Mouse (Mus musculus) embryonic facial prominence, embryonic 12.5 days (tissue): ENCODE data around the gene Eps8l1. TPM values are rescaled to one million over a fixed set of nuclear protein-coding genes. Genes with fewer than 3 reads are reported as not detected.
"Not testable (repeated sequence)": the region's sequence is repeated elsewhere in the genome, so short reads cannot be mapped to it uniquely, and the experiment has no call there.

ENCODE experiments used
- ATAC-seq: fragments of 200-750 bp; cut with Nextera tagmentation; 2 replicates; pipeline ENCODE4 v1.8.0; 2017; ENCODE audit not compliant: insufficient number of reproducible peaks, insufficient read depth, low FRiP score, low TSS enrichment
- H3K27ac ChIP-seq: fragments of 300-500 bp; sonication (generic); 2 replicates; pipeline ENCODE4 v1.5.1; 2016; ENCODE audit warnings: mild to moderate bottlenecking
- H3K27me3 ChIP-seq: fragments of 300-500 bp; sonication (generic); 2 replicates; pipeline ENCODE4 v1.6.1; 2016; ENCODE audit warnings: mild to moderate bottlenecking, moderate library complexity
- H3K36me3 ChIP-seq: fragments of 300-500 bp; sonication (generic); 2 replicates; pipeline ENCODE4 v1.6.1; 2016; ENCODE audit warnings: mild to moderate bottlenecking
- H3K4me1 ChIP-seq: fragments of 300-500 bp; sonication (generic); 2 replicates; pipeline ENCODE4 v1.6.1; 2016
- H3K4me2 ChIP-seq: fragments of 300-500 bp; sonication (generic); replicated peaks from 2 replicates; pipeline ENCODE4 v1.6.1; 2016; ENCODE audit warnings: mild to moderate bottlenecking, moderate library complexity
- H3K4me3 ChIP-seq: fragments of 300-500 bp; sonication (generic); 2 replicates; pipeline ENCODE4 v1.5.1; 2016; ENCODE audit warnings: mild to moderate bottlenecking
- H3K9ac ChIP-seq: fragments of 300-500 bp; sonication (generic); 2 replicates; pipeline ENCODE4 v1.6.1; 2016; ENCODE audit warnings: mild to moderate bottlenecking, moderate library complexity
- H3K9me3 ChIP-seq: fragments of 300-500 bp; sonication (generic); 2 replicates; pipeline ENCODE4 v1.6.1; 2016; ENCODE audit warnings: mild to moderate bottlenecking, moderate library complexity
- WGBS: fragments of 180-500 bp; shearing (Covaris S2); methylation state at CpG from one replicate; pipeline ENCODE4 v1.1.7; 2016; 5-methylcytosine and 5-hydroxymethylcytosine counted together
- polyA plus RNA-seq: library from polyadenylated mRNA; unstranded; fragments of >200 nt; fragmentation: Nextera tagmentation; extraction: Ambion mirVana; gene quantifications from 2 replicates; pipeline ENCODE4 v1.2.1, GENCODE M21; 2016

Eps8l1 gene
- polyA plus RNA-seq: 7.2 and 7.3 TPM in 2 replicates

DNA sequence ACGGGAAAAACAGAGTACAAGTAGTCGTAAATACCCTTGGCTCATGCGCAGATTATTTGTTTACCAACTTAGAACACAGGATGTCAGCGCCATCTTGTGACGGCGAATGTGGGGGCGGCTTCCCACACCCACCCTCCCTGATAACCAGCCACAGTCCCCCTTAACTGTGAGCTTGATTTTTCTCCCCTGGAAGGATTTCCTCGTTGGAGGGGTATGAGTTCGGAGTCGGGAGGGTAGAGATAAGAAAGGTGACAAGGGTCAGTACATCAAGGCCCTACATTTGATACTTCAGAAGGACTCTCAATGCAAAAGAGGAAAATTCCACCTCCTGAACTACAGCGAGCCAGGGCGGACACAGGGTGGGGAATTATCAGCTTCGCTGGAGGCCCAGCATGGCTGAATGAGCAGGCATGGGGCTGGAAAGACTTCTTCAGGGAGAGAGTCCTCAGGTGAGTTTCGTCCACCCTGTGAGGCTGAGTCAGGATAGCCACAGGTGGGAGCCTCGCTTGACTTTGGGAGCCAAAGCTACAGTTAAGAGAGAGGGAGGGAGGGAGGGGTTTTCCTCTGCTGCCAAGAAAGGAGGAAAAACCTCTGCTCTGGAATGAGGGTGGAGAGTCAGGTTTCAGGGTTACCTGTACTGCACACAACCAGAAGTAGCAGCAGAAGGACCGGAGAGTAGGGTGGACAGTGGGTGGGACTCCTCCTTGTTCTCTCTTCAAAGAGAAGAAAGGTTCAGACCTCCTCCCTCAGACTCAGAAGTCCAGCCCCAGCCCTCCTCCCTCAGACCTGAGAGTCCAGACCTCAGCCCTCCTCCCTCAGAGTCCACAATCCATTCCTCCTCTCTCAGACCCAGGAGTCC lies at the start of gene Eps8l1:
TSS of gene Eps8l1 (plus strand) at position 99 of the 859 bp plus-strand sequence.
- no peaks in the 10 kb centered on the region for H3K4me1 ChIP-seq
- H3K27me3 ChIP-seq: no peaks in the 10 kb centered on the region
- 67% methylated on average over 14 of the region's 16 CpGs for WGBS
- peak; percentile 36; the same call in 1 of the 2 replicates for ATAC-seq
- no peak within 1 kb of the TSS for H3K9ac ChIP-seq
- peak within 1 kb of the TSS; percentile 18 for H3K4me3 ChIP-seq
- no peaks in the 10 kb centered on the region for H3K36me3 ChIP-seq
- H3K9me3 ChIP-seq: no peaks in the 10 kb centered on the region
- 0 out of 2 replicates have a peak within 1 kb of the TSS, but pooled peaks have one; percentile 5 for H3K27ac ChIP-seq
- H3K4me2 ChIP-seq: peak within 1 kb of the TSS; percentile 36

DNA sequence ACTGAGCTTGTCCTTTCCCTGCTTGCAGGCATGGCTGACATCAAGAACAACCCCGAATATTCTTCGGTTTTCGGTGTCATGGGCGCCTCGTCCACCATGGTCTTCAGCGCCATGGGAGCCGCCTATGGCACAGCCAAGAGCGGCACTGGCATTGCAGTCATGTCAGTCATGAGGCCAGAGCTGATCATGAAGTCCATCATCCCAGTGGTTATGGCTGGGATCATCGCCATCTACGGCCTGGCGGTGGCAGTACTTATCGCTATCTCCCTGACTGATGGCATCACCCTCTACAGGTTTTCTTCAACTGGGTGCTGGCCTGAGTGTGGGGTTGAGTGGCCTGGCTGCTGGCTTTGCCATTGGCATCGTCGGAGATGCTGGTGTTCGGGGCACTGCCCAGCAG lies 48.1 kb upstream of the Eps8l1 start:
- H3K4me3 ChIP-seq, H3K9me3 ChIP-seq, ATAC-seq, H3K27me3 ChIP-seq, H3K9ac ChIP-seq, H3K4me2 ChIP-seq, H3K4me1 ChIP-seq, H3K36me3 ChIP-seq, H3K27ac ChIP-seq: not testable (repeated sequence)
- WGBS: 96% methylated on average over 15 of the region's 15 CpGs

DNA sequence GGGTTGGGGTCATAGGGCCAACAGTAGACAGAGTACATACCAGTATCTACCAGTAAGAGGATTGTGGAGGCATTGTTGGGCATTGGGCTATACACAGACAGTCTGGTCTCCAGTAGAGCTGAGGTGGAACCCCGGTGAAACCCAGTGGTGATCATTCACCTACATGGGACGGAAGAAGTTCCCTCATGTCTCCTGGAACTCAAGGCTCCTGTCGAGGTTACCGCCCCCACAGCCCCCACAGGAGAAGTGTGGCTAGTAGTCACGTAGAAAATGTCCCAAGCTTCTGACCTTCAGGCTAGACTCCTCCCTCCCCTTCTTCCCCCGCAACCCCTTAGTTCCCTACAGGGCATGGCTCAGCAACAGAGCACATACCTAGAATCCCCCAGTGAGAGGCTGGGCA lies 40.8 kb upstream of the Eps8l1 start:
- H3K9me3 ChIP-seq: no peaks in the 10 kb centered on the region
- 84% methylated on average over 6 of the region's 6 CpGs for WGBS
- H3K4me2 ChIP-seq: no peak overlapping the region
- H3K4me3 ChIP-seq: no peak overlapping the region
- no peak overlapping the region for H3K27ac ChIP-seq
- H3K36me3 ChIP-seq: peaks cover 9% of the 10 kb centered on the region; the same call in 1 of the 2 replicates
- ATAC-seq: no peak
- H3K9ac ChIP-seq: no peak overlapping the region
- no peaks in the 10 kb centered on the region for H3K4me1 ChIP-seq
- no peaks in the 10 kb centered on the region for H3K27me3 ChIP-seq

DNA sequence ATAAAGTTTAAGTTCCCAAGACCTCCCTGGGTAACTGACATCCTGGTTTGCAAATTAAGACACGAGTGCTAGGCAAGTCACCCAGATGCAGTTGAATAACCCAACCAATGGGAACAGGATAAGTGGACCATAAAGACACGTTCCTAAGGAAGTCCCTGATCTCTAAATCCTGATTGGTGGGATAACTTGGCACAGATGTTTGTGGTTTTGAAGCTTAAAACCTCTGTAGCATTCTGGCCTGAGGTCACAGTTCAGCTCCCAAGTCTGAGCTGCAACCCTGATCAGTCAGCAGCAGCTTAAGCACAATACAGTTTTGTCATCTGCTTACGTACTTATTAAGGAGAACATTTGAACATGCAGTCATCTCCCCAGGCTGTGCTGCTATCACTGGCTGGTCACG lies 40.2 kb upstream of the Eps8l1 start:
- Histone ChIP-seq H3K27ac (no peak overlapping the region), H3K9me3 (no peaks in the 10 kb centered on the region), H3K9ac (no peak overlapping the region), H3K4me2 (no peak overlapping the region), H3K4me1 (no peaks in the 10 kb centered on the region), H3K4me3 (no peak overlapping the region), H3K36me3 (peaks cover 13% of the 10 kb centered on the region), H3K27me3 (no peaks in the 10 kb centered on the region)
- 45% methylated on average over 4 of the region's 4 CpGs for WGBS
- ATAC-seq: no peak

DNA sequence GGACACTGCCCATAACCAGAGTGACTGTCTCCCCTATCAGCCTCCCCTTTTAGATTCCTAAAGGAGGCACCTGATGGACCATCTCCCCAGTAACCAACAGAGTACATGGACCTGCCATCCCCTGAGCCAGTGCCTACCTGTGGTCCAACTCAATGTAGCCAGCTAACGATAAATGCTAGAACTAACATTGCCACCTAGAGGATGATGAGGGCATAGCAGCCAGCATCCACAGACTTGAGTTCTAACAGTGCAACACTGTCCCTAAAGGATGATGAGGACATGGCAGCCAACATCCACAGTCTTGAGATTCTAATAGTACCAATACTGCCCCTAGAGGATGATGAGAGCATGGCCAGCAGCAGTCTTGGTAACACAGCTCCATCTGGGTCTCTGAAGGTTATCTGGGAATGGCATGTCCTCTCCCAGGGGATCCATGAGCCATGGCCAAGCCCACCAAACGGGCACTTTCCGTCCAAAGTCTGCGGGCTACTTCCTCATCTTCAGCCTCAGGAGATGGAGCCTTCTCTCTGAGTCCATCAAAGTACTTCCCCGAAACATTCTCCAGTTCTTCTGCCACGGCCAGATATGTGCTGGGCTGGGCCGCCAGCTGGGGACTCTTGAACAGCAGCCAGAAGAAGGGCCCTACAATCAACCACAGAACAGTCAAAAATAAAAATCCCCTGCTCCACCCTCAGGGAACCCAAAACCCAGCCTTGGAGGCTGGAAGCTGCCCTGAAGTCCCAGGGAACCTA lies 33.1 kb upstream of the Eps8l1 start:
- H3K4me2 ChIP-seq: no peak overlapping the region
- H3K27ac ChIP-seq: no peak overlapping the region
- peaks cover 60% of the 10 kb centered on the region for H3K36me3 ChIP-seq
- H3K9me3 ChIP-seq: no peaks in the 10 kb centered on the region
- H3K4me3 ChIP-seq: no peak overlapping the region
- 71% methylated on average over 7 of the region's 7 CpGs for WGBS
- no peak overlapping the region for H3K9ac ChIP-seq
- peak; percentile 86 for ATAC-seq
- H3K27me3 ChIP-seq: no peaks in the 10 kb centered on the region
- H3K4me1 ChIP-seq: no peaks in the 10 kb centered on the region

DNA sequence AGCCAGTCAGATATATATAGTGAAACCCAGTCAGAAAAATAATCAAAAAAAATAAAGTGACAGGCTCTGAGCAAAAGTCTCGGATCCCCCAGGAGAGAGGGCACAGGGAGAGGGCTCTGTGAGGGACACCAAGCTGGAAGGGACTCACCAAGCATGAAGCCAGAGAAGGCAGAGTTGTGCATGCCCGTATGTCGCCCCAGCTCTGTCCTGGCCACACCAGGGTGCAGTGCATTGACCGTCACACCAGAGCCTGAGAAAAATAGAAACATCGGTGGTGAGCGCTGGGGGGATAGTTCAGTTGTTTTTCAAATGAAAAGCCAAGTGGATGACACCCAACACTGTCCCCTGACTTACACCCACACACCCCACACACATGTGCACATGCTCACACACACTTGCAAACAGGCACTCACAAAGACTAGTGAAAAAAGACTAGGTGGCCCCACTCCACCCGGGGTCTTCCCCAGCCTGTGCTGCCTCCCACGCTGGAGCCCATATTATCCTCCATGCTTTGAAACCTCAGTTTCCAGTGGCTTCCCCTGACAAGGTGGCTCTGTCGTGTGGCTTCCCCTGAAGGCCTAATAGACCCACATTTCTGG lies 30.1 kb upstream of the Eps8l1 start:
- Histone ChIP-seq H3K4me3 (no peak overlapping the region), H3K27ac (no peak overlapping the region), H3K4me2 (no peak overlapping the region), H3K27me3 (no peaks in the 10 kb centered on the region), H3K36me3 (peaks cover 74% of the 10 kb centered on the region), H3K4me1 (no peaks in the 10 kb centered on the region), H3K9ac (no peak overlapping the region), H3K9me3 (no peaks in the 10 kb centered on the region)
- ATAC-seq: no peak
- WGBS: 91% methylated on average over 9 of the region's 9 CpGs

DNA sequence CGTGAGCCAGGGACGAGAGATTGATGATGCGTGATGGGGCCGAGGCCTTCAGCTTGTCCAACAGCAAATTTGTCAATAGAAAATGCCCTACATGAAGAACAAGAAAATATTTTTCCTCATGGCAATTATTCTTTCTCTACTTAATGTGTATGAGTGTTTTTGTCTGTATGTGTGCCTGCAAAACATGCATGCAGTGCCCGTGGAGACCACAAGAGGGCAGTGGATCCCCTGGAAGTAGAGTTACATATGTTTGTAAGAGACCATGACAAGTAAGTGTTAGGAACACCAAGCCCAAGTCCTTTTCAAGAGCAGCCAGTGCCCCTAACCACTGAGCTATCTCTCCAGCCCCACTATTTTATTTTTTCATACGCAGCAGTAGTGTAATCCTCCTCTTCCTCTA lies 28.9 kb upstream of the Eps8l1 start:
- H3K4me3 ChIP-seq: no peak overlapping the region
- H3K4me2 ChIP-seq: no peak overlapping the region
- ATAC-seq: no peak
- H3K27me3 ChIP-seq: no peaks in the 10 kb centered on the region
- H3K4me1 ChIP-seq: no peaks in the 10 kb centered on the region
- no peak overlapping the region for H3K9ac ChIP-seq
- H3K9me3 ChIP-seq: no peaks in the 10 kb centered on the region
- no peak overlapping the region for H3K27ac ChIP-seq
- peaks cover 69% of the 10 kb centered on the region for H3K36me3 ChIP-seq
- WGBS: 80% methylated on average over 6 of the region's 6 CpGs

DNA sequence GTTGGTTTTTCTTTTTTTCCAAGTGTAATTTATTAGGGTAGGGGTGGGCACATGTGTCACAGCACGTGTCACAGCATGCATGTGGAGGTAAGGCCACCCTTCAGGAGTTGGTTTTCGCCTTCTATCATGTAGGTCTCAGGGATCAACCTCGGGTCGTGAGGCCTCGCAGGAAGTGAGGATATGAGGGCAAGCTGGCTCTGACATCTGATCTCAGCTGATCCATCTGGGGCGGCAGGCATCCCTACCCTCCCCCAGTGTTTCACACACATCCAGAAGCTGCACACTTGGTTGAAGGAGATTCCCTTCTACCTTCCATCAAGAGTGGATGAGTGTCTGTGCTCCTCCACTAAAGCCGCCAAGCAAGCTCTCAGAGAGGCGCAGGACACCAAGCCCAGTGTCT lies 28.4 kb upstream of the Eps8l1 start:
- Histone ChIP-seq H3K36me3 (peaks cover 71% of the 10 kb centered on the region), H3K4me2 (no peak overlapping the region), H3K4me3 (no peak overlapping the region), H3K9me3 (no peaks in the 10 kb centered on the region), H3K27ac (no peak overlapping the region), H3K27me3 (no peaks in the 10 kb centered on the region), H3K9ac (no peak overlapping the region), H3K4me1 (no peaks in the 10 kb centered on the region)
- ATAC-seq: no peak
- WGBS: 82% methylated on average over 8 of the region's 8 CpGs

DNA sequence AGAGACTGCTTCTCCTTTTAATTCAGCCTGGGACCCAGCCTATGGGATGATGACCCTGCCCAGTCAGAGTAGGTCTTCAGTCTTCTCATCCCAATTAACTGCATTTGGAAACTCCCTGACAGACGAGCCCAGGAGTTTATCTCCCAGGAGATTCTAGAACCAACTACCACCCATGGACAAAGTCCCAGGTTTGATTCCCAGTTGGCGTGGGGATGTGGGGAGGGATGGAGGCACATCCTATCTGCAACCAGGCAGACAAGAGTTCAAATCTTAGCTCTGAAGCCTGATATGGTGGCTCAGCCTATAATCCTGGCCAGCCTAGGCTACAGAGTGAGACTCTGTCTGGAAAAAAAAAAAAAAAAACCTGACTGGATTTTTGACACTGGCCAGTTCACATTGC lies 22.8 kb upstream of the Eps8l1 start:
- Histone ChIP-seq H3K9ac (no peak overlapping the region), H3K4me3 (no peak overlapping the region), H3K27ac (no peak overlapping the region), H3K27me3 (no peaks in the 10 kb centered on the region), H3K36me3 (peaks cover 75% of the 10 kb centered on the region), H3K4me1 (no peaks in the 10 kb centered on the region), H3K4me2 (no peak overlapping the region), H3K9me3 (no peaks in the 10 kb centered on the region)
- ATAC-seq: no peak
- 89% methylated on average over 2 of the region's 2 CpGs for WGBS

DNA sequence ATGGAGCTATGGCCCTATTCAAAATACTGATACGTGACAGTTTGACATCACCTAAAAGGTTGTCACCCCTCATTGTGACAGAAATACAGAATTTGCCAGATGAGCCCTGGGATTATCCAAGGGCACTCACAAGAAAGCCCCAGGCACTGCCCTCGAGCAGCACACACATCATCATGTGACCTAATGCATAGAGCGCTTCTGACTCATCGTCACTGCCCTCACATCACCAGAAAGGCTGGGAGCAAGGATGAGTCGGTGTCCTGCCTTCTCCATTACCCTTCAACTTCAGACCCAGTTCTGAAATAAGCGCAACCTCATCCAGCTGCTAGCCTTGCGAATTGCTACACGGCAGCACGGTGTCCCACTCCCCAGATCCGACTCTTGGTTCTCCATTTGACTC lies 19.9 kb upstream of the Eps8l1 start:
- WGBS: 91% methylated on average over 10 of the region's 10 CpGs
- Histone ChIP-seq H3K9me3 (no peaks in the 10 kb centered on the region), H3K27ac (no peak overlapping the region), H3K27me3 (no peaks in the 10 kb centered on the region), H3K9ac (no peak overlapping the region), H3K4me1 (peaks cover 5% of the 10 kb centered on the region; the same call in 1 of the 2 replicates), H3K4me2 (no peak overlapping the region), H3K36me3 (peaks cover 62% of the 10 kb centered on the region), H3K4me3 (no peak overlapping the region)
- ATAC-seq: no peak

DNA sequence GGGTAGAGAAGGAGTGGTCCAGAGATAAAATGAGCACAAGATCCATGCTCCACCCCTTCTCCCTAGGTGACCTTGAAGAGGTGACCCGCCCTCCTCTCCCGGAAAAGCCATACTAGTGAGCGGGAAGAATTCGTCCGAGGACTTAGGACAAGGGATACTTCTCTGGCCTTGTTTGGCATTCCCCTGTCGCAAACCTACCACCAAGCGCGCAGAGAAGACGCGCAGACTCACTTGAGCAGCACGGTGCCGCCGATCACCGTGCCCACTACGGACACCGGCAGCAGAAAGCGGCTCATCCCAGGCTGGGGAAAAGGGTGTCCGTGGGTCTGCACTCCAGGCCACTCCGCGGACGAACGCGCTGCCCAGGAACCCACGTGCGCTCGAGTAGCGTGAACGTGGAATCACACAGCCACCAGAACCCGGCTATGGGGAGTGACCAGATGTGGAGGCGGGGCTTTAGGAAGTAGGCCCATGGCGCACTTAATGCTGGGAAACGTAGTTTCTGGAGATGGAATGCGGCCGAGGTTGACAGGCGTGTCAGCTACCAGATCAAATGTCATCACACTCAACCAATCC lies 15.2 kb upstream of the Eps8l1 start, which contains the start of gene Rdh13:
TSS of gene Rdh13 (minus strand) at position 434 of the 576 bp plus-strand sequence.
- H3K4me3 ChIP-seq: peak within 1 kb of the TSS; percentile 79
- H3K4me1 ChIP-seq: peaks cover 5% of the 10 kb centered on the region; the same call in 1 of the 2 replicates
- whole genome bisulfite sequencing: under 1% methylated on average over 35 of the region's 35 CpGs
- H3K4me2 ChIP-seq: peak within 1 kb of the TSS; percentile 64
- no peaks in the 10 kb centered on the region for H3K9me3 ChIP-seq
- peak; percentile 89 for ATAC-seq
- no peaks in the 10 kb centered on the region for H3K27me3 ChIP-seq
- peak within 1 kb of the TSS; percentile 68 for H3K9ac ChIP-seq
- H3K36me3 ChIP-seq: peaks cover 39% of the 10 kb centered on the region
- peak within 1 kb of the TSS; percentile 54; the same call in 1 of the 2 replicates for H3K27ac ChIP-seq
